Mouse (Mus musculus) E14TG2a.4 (cell line): ENCODE data around the gene Zfp948.
"Not testable (repeated sequence)": the region's sequence is repeated elsewhere in the genome, so short reads cannot be mapped to it uniquely, and the experiment has no call there.

ENCODE experiments used
- H3K27me3 ChIP-seq: 2 replicates; pipeline ENCODE4 v1.6.1; 2014; ENCODE audit warnings: low read length, control low read depth; ENCODE audit not compliant: insufficient read depth
- H3K36me3 ChIP-seq: 2 replicates; pipeline ENCODE4 v1.6.1; 2014; ENCODE audit warnings: low read length, control low read depth; ENCODE audit not compliant: insufficient read depth
- H3K4me1 ChIP-seq: replicated peaks from 2 replicates; pipeline ENCODE4 v1.6.1; 2014; ENCODE audit warnings: low read depth, low read length, control low read depth
- H3K4me3 ChIP-seq: replicated peaks from 2 replicates; pipeline ENCODE4 v1.5.1; 2014; ENCODE audit warnings: mild to moderate bottlenecking, low read length
- H3K9me3 ChIP-seq: 2 replicates; pipeline ENCODE4 v1.6.1; 2014; ENCODE audit warnings: low read length, control low read depth
- CTCF ChIP-seq: conservative IDR thresholded peaks from 2 replicates; pipeline ENCODE4 v1.5.1; 2014; ENCODE audit warnings: low read length
- NANOG ChIP-seq: IDR thresholded peaks from 2 replicates; pipeline ENCODE4 v1.6.1; 2014; ENCODE audit warnings: borderline replicate concordance, low read length, mixed read lengths
- POU5F1 ChIP-seq: IDR thresholded peaks from 2 replicates; pipeline ENCODE4 v1.6.1; 2014; ENCODE audit warnings: low read length, borderline replicate concordance

Gene Zfp948

DNA sequence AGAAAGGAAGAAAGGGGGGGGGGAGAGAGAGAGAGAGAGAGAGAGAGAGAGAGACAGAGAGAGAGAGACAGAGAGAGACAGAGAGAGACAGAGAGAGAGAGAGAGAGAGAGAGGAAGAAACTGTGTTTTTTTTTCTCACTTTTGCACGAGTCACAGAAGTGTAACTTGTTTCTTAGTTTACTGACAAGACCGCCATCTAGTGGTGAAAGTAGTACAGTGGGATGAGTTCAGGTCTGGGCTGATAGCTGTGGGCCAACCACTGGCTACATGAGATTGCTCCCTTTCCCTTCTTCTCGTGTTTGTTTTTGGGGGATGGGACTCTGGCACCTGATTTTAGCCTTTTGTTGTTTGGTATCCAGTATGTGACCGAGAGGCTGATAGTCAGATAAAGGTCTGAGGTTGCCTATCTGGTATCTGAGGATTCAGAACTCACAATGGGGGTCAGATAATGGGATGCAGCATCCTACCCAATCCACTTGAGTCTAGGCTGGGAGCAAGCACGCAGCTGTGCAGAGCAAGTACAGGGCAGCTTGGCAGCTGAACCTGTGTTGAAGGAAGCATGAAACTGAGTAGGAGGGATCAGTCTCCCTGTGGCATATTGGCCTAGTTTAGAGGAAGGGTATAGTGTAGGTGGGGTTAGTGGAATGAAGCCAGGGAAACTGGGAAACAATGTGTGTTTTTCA is 12.8 kb downstream of the Zfp948 start:
- Histone ChIP-seq H3K9me3 (no peaks in the 10 kb centered on the region), H3K4me1 (0 out of 2 replicates have a peak, but pooled peaks cover 3% of the 10 kb centered on the region), H3K36me3 (peaks cover 56% of the 10 kb centered on the region), H3K27me3 (no peaks in the 10 kb centered on the region), H3K4me3 (no peak overlapping the region)
- TF ChIP-seq CTCF (peak; percentile 70), NANOG (no peak), POU5F1 (no peak)

DNA sequence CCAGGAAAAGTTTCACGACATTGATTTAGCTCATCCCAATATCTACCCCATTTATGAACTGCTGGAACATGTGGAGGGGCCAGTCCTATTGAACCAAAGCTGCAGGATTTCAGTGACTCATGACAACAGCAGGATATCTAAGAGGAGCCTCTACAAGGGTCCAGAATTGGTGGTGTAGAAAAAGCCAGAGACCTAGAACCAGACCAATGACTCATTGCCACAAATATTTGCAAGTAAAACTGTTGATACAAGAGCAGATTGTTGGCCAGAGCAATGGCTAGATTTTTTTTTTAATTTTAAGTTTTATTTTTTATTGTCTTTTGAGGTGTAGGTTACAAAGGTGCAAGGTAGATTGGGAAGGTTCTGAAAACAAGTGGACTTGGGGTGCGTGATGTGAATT is 18.7 kb downstream of the Zfp948 start:
- no peaks in the 10 kb centered on the region for H3K4me1 ChIP-seq
- H3K27me3 ChIP-seq: no peaks in the 10 kb centered on the region
- H3K9me3 ChIP-seq: no peaks in the 10 kb centered on the region
- H3K36me3 ChIP-seq: peaks cover 58% of the 10 kb centered on the region
- TF ChIP-seq CTCF (no peak), POU5F1 (no peak), NANOG (no peak)
- no peak overlapping the region for H3K4me3 ChIP-seq

GRCm38 (mm10) chr17:21616356-21616755 is 49.5 kb downstream of the Zfp948 start:
- Histone ChIP-seq H3K9me3 (peaks cover 10% of the 10 kb centered on the region), H3K27me3 (no peaks in the 10 kb centered on the region), H3K4me3 (no peak overlapping the region), H3K4me1 (peaks cover 12% of the 10 kb centered on the region), H3K36me3 (no peaks in the 10 kb centered on the region)
- TF ChIP-seq CTCF (no peak), POU5F1 (no peak), NANOG (no peak)

DNA sequence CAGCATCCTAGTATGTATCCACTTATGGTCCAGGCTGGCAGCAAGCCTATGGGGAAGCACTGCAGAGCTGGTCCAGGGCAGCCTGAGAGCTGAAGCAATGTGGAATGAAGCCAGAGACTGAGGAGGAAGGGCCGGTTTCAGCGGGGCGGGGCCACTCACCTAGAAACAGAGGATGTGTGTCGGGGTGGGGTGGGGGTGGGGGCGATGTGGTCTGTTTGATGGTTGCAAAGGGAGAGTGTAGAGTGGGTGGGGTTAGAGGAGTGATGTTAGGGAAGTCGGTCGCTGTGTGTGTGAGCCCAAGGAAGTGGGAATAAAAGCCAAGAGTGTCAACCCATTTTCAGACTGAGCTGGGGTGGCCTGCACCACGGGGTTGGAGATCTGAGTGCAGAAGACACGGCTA is 50.5 kb downstream of the Zfp948 start:
- H3K36me3 ChIP-seq: no peaks in the 10 kb centered on the region
- TF ChIP-seq CTCF (no peak), POU5F1 (no peak), NANOG (no peak)
- H3K27me3 ChIP-seq: no peaks in the 10 kb centered on the region
- H3K4me1 ChIP-seq: peaks cover 12% of the 10 kb centered on the region
- peak overlapping the region; percentile 35; the same call in 1 of the 2 replicates for H3K4me3 ChIP-seq
- peaks cover 10% of the 10 kb centered on the region for H3K9me3 ChIP-seq

- H3K36me3 ChIP-seq: no peaks in the 10 kb centered on the region
- TF ChIP-seq CTCF (no peak), POU5F1 (no peak), NANOG (no peak)
- H3K9me3 ChIP-seq: no peaks in the 10 kb centered on the region
- no peaks in the 10 kb centered on the region for H3K27me3 ChIP-seq
- no peak overlapping the region for H3K4me3 ChIP-seq
- no peaks in the 10 kb centered on the region for H3K4me1 ChIP-seq
Observed at GRCm38 (mm10) chr17:21623647-21624046, 56.8 kb downstream of the Zfp948 start.

- not testable (repeated sequence) for H3K4me3 ChIP-seq, H3K27me3 ChIP-seq, H3K36me3 ChIP-seq, H3K4me1 ChIP-seq, H3K9me3 ChIP-seq
Observed at GRCm38 (mm10) chr17:21635758-21636157, 69.0 kb downstream of the Zfp948 start.
